Mouse (Mus musculus): ENCODE measurements around the gene Aadac.

The Aadac gene

GRCm38 (mm10) chr3:60025417-60025816 lies at the start of gene Aadac:
TSS of gene Aadac (plus strand) at chr3:60025717.
- no peak for DNase-seq (ENCODE audit: low spot score in 2 of 2)

GRCm38 (mm10) chr3:60003622-60004021 lies 21.9 kb upstream of the Aadac start:
- no peak for DNase-seq (ENCODE audit: low spot score in 2 of 2)

DNA sequence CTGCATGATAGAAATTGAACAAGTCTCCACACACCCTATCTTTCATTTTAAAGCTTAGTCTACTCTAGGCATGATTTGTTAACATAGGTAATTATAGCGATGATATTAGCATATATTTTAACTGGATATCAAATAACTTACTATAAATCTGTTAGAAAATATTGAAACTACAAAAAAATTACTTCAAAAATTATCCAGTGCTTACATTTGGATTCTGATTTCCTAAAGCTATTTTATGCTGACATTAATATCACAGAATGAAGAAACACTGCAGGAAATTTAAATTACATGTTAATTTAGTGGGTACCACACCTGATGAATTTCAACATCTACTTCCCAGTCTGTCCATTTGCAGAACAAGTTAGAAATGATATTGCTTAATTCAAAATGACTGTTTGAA lies 19.1 kb upstream of the Aadac start, which contains the start of gene Aadacl2:
Aadacl2 (plus strand) TSS at position 301 of the 400 bp plus-strand sequence.
- DNase-seq (ENCODE audit: low spot score in 2 of 2) = no peak

DNA sequence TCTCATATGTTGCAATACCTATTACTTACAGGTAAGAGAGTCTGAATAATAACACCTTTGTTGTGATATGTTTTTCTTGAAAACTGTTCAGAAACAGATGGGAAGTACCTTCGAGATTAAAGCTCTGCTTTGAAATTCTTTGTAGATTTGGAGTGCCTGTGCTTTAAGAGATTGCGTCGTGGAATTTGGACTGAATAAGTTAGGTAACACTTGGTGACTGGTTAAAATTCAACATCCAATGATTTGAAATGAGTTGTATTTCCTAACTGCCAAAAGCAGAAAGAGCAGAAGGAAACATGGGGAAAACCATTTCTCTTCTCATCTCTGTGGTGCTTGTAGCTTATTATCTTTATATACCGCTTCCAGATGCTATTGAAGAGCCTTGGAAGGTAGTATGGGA lies 6.0 kb downstream of the Aadac start:
- DNase-seq (ENCODE audit: low spot score in 2 of 2) = no peak

GRCm38 (mm10) chr3:60046221-60046913 lies 20.9 kb downstream of the Aadac start:
- DNase-seq (ENCODE audit: low spot score in 2 of 2) = no peak

DNA sequence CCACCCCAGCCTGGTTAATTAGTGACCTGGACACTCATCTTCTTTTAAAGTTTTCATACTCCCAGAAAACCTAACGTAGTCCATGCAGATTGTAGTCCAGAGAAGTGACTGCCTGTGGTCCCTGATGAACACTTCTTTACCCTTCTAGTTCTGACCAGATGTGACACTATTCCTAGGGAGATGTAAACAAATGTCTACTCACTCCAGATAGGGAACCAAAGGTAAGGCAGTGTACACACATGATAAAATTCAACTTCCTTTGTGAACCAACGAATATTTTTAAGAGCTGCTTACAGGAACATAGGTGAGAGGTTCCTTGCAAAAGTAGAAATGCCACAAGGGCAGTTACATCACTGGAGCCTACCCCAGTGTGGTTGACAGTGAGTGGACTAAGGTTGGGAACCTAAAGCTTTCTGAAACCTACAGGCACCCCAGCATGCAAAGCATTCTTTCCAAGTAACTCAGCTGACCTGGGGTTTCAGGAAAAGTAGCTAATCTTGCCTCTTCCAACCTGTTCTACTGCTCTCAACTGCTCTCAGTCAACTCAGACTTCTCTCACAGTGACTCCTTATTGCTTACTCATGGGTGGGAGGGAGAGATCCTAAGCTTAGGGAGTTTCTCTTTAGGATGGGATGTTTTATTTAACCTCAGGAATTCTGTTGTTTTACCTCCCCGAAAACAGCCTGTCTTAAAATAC lies 27.9 kb downstream of the Aadac start:
- no peak for DNase-seq (ENCODE audit: low spot score in 2 of 2)

GRCm38 (mm10) chr3:60053931-60054330 lies 28.4 kb downstream of the Aadac start:
- DNase-seq (ENCODE audit: low spot score in 2 of 2) = no peak

GRCm38 (mm10) chr3:60056451-60056850 lies 30.9 kb downstream of the Aadac start:
- no peak for DNase-seq (ENCODE audit: low spot score in 2 of 2)

GRCm38 (mm10) chr3:60057070-60057808 lies 31.7 kb downstream of the Aadac start:
- DNase-seq (ENCODE audit: low spot score in 2 of 2) = no peak

DNA sequence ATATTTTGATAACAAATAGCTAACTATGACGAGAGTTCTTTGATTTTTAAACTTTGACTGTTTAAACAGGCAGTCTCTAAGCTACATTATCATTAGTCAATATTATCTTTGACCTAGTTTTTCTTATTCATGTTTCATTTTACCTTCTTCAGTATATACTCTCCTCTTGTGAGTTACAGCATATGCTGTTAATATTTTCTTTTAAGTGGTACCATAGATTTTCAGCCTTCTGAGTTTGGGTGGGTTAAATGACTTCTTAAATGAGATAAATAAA lies 32.2 kb downstream of the Aadac start:
- DNase-seq (ENCODE audit: low spot score in 2 of 2) = no peak

GRCm38 (mm10) chr3:60078883-60079415 lies 53.4 kb downstream of the Aadac start:
- DNase-seq (ENCODE audit: low spot score in 2 of 2) = no peak

GRCm38 (mm10) chr3:60080572-60080971 lies 55.1 kb downstream of the Aadac start:
- DNase-seq (ENCODE audit: low spot score in 2 of 2) = no peak

DNA sequence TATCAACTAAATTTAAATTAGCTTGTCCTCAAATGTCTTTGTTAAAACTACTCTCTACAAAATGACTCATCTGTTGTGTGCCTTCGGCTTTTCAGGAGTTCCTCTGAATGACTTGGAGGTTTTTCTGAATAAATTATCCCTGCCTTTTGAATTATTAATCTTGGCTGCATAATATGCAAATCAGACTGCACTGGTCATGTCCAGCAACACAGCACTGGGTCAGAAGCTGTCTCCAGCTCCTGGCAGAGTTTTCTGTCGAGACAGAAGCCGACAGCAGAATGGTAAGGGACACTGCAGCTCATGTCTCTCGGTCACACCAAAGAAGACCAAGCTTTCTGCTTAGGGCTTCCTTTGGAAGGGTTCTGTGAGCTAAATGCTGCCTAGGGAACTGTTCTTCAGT lies 56.1 kb downstream of the Aadac start, which contains the start of gene Sucnr1:
Sucnr1 (plus strand) TSS at position 222 of the 400 bp plus-strand sequence.
- DNase-seq (ENCODE audit: low spot score in 2 of 2) = no peak

DNA sequence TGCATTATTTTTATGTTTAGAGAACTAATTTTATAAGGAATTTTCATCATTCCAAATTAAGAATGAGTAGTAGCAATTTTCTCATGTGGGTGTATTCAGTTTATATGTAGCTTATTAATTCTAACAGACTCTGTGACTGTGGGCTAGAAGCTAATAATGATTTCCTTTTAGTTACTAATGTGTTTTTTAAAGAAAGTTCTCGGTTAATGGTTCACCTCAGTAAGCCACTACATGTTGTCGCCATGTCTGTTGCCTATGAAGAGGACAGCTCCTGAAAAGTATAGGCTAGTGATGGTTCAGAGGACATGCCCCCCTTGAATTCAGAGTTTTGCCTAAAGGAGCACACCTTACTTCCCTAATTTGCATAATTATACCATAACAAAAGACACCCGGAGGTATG lies 57.2 kb downstream of the Aadac start:
- DNase-seq (ENCODE audit: low spot score in 2 of 2) = no peak

DNA sequence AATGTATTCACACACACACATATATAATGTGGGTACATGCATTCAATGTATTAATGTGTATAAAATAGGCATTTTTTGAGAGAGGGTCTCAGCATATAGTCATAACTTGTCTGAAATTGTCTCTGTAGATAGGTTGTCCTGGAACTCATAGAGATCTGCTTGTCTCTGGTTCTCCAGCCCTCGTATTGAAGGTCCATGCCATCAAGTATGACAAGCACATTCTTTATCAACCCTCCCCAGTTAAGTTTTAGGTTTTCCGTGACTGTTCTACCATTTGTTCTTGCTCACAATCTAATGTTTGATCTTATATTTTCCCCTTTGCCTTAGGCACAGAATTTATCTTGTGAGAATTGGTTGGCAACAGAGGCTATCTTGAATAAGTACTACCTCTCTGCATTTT lies 60.2 kb downstream of the Aadac start:
- DNase-seq (ENCODE audit: low spot score in 2 of 2) = no peak
